Mouse (Mus musculus): ENCODE results near the gene Atxn2. TPM values are rescaled to one million over a fixed set of nuclear protein-coding genes. Genes with fewer than 3 reads are reported as not detected.

Atxn2 gene
- polyA plus RNA-seq, 2 experiments = 19.3 to 24.1 TPM

DNA sequence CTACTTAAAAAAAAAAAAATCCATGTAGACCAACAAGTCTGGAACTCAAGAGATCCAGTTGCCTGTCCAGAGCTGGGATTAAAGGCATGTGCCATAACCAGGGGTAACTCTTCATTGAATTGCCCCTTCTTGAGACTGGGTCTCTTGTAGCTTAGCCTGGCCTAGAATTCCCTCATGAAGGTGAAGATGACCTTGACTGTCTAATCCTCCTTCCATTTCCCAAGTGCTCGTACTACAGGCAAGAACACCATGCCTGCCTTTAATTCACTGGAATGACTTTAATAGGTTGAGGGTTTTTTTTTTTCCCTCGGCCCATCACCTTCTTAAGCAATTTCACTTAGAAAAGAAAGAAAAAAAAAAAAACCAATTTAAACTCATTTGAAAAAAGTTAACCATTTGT, 735 bp upstream of the Atxn2 start:
- H3K27me3 ChIP-seq (ENCODE audit: control insufficient read depth, insufficient read depth, low read length) = no peaks in the 10 kb centered on the region
- H3K9me3 ChIP-seq (ENCODE audit: control insufficient read depth, low read length) = no peaks in the 10 kb centered on the region
- WGBS (ENCODE audit: insufficient replicate concordance) = 51% methylated on average over 2 of the region's 2 CpGs
- peak overlapping the region in 1 of 2 experiments; percentile 62; a peak in 2 of 4 replicates for H3K4me3 ChIP-seq (ENCODE audit: insufficient read depth in 1 of 2, low read depth in 2 of 2, low read length in 2 of 2)
- no peak overlapping the region for H3K9ac ChIP-seq (replicated peaks)
- H3K36me3 ChIP-seq (replicated peaks; ENCODE audit: control insufficient read depth, insufficient read depth, low read depth) = no peaks in the 10 kb centered on the region
- no peak for DNase-seq (ENCODE audit: low read depth in 3 of 3, low spot score in 3 of 3)
- peaks cover 5 to 11% of the 10 kb centered on the region in 2 experiments; a peak in 2 of 4 replicates for H3K4me1 ChIP-seq (replicated peaks; ENCODE audit: control insufficient read depth in 2 of 2, insufficient read depth in 2 of 2, low read length in 1 of 2)
- ATAC-seq (ENCODE audit: insufficient read depth) = no peak
- no peak for TF ChIP-seq EP300 (IDR thresholded peaks at IDR 0.05; ENCODE audit: low read depth)
- TF ChIP-seq CTCF (IDR thresholded peaks at IDR 0.05; ENCODE audit: low read depth) = no peak
- peak overlapping the region; percentile 83 for H3K4me2 ChIP-seq (ENCODE audit: low read depth)
- no peak overlapping the region for H3K27ac ChIP-seq

DNA sequence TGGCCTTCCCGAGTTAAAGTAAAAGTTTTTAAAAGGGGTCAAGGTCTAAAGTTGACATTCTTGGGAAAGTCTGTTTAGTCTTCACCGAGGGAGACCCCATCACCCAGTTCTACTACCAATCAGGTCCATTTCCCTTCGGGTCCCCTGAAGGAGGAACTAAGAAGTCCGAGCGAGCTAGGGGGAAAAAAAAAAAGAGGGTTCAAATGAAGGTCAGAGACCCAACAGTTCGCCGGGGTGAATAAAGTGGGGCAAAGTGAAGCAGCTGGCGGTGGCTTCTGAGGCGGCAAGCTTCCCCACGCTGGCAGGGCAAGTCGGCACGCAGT, 325 bp upstream of the Atxn2 start:
- H3K9ac ChIP-seq (replicated peaks) = peak overlapping the region; percentile 83
- H3K4me3 ChIP-seq (ENCODE audit: insufficient read depth in 1 of 2, low read depth in 2 of 2, low read length in 2 of 2) = peak overlapping the region; percentile 62 to 75
- no peaks in the 10 kb centered on the region for H3K9me3 ChIP-seq (ENCODE audit: control insufficient read depth, low read length)
- TF ChIP-seq CTCF (IDR thresholded peaks at IDR 0.05; ENCODE audit: low read depth) (no peak), EP300 (IDR thresholded peaks at IDR 0.05; ENCODE audit: low read depth) (no peak)
- WGBS (ENCODE audit: insufficient replicate concordance) = under 1% methylated on average over 12 of the region's 12 CpGs
- peak overlapping the region; percentile 56 for H3K27ac ChIP-seq
- ATAC-seq (ENCODE audit: insufficient read depth) = no peak
- H3K4me1 ChIP-seq (replicated peaks; ENCODE audit: control insufficient read depth in 2 of 2, insufficient read depth in 2 of 2, low read length in 1 of 2) = peaks cover 5 to 14% of the 10 kb centered on the region in 2 experiments; a peak in 2 of 4 replicates
- H3K27me3 ChIP-seq (ENCODE audit: control insufficient read depth, insufficient read depth, low read length) = no peaks in the 10 kb centered on the region
- no peaks in the 10 kb centered on the region for H3K36me3 ChIP-seq (replicated peaks; ENCODE audit: control insufficient read depth, insufficient read depth, low read depth)
- no peak for DNase-seq (ENCODE audit: low read depth in 3 of 3, low spot score in 3 of 3)
- peak overlapping the region; percentile 83 for H3K4me2 ChIP-seq (ENCODE audit: low read depth)

DNA sequence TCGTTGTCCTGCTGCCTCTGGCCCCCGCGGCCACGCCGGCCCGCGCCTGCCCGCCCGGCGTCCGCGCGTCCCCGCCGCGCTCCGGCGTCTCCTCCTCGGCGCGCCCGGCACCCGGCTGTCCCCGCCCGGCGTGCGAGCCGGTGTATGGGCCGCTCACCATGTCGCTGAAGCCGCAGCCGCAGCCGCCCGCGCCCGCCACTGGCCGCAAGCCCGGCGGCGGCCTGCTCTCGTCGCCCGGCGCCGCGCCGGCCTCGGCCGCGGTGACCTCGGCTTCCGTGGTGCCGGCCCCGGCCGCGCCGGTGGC, 743 bp downstream of the Atxn2 start:
- Histone ChIP-seq H3K9ac (replicated peaks) (peak overlapping the region; percentile 83), H3K9me3 (ENCODE audit: control insufficient read depth, low read length) (no peaks in the 10 kb centered on the region), H3K36me3 (replicated peaks; ENCODE audit: control insufficient read depth, insufficient read depth, low read depth) (no peaks in the 10 kb centered on the region), H3K27me3 (ENCODE audit: control insufficient read depth, insufficient read depth, low read length) (no peaks in the 10 kb centered on the region), H3K27ac (peak overlapping the region; percentile 60), H3K4me1 (replicated peaks; ENCODE audit: control insufficient read depth in 2 of 2, insufficient read depth in 2 of 2, low read length in 1 of 2) (peaks cover 5 to 14% of the 10 kb centered on the region in 2 experiments; a peak in 2 of 4 replicates), H3K4me2 (ENCODE audit: low read depth) (peak overlapping the region; percentile 83), H3K4me3 (ENCODE audit: insufficient read depth in 1 of 2, low read depth in 2 of 2, low read length in 2 of 2) (peak overlapping the region; percentile 62 to 75)
- peak; percentile 70 for ATAC-seq (ENCODE audit: insufficient read depth)
- under 1% methylated on average over 49 of the region's 57 CpGs for WGBS (ENCODE audit: insufficient replicate concordance)
- DNase-seq (ENCODE audit: low read depth in 3 of 3, low spot score in 3 of 3) = no peak
- TF ChIP-seq CTCF (IDR thresholded peaks at IDR 0.05; ENCODE audit: low read depth) (no peak), EP300 (IDR thresholded peaks at IDR 0.05; ENCODE audit: low read depth) (no peak)

DNA sequence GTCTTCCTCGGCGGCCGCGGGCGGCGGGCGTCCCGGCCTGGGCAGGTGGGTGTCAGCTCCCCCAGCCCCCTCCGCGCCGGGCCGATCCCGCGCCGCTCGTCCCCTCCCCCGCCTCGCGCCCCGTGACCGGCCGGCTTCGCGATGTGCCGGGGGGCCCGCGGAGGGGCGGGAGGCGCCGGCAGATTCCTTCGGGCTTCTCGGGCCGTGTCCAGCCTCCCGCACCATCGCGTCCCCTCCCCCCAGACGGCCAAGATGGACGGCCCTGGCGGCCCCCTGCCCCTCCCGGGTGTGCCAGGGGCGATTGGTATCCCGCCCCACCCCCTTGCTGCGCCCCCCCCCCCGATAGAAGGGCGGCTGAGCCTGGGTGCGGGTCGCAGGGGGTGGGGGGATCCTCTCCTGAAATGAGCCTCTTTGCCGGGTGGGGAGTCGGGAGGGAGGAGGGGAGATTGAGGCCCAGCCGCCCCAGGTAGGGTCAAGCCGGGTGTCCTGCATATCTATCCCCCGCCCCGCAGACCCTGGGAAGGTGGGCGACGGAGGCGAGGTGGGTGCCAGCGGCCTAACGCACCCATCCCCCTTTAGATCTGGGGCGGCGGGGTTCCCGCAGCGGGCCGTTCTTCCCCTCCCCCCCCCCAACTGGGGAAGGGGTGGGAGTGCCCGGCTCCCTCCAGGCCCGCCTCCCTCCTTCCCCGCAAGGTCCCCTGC, 1.2 kb downstream of the Atxn2 start:
- Histone ChIP-seq H3K36me3 (replicated peaks; ENCODE audit: control insufficient read depth, insufficient read depth, low read depth) (no peaks in the 10 kb centered on the region; the same call in 1 of the 2 replicates), H3K27ac (peak overlapping the region; percentile 60), H3K4me3 (ENCODE audit: insufficient read depth in 1 of 2, low read depth in 2 of 2, low read length in 2 of 2) (peak overlapping the region; percentile 62 to 75), H3K4me1 (replicated peaks; ENCODE audit: control insufficient read depth in 2 of 2, insufficient read depth in 2 of 2, low read length in 1 of 2) (peaks cover 5 to 14% of the 10 kb centered on the region in 2 experiments; a peak in 2 of 4 replicates), H3K9ac (replicated peaks) (peak overlapping the region; percentile 83), H3K4me2 (ENCODE audit: low read depth) (peak overlapping the region; percentile 83), H3K27me3 (ENCODE audit: control insufficient read depth, insufficient read depth, low read length) (no peaks in the 10 kb centered on the region), H3K9me3 (ENCODE audit: control insufficient read depth, low read length) (no peaks in the 10 kb centered on the region)
- peak; percentile 14 for ATAC-seq (ENCODE audit: insufficient read depth)
- no peak for DNase-seq (ENCODE audit: low read depth in 3 of 3, low spot score in 3 of 3)
- 1% methylated on average over 50 of the region's 66 CpGs for WGBS (ENCODE audit: insufficient replicate concordance)
- no peak for TF ChIP-seq EP300 (IDR thresholded peaks at IDR 0.05; ENCODE audit: low read depth)
- no peak for TF ChIP-seq CTCF (IDR thresholded peaks at IDR 0.05; ENCODE audit: low read depth)

DNA sequence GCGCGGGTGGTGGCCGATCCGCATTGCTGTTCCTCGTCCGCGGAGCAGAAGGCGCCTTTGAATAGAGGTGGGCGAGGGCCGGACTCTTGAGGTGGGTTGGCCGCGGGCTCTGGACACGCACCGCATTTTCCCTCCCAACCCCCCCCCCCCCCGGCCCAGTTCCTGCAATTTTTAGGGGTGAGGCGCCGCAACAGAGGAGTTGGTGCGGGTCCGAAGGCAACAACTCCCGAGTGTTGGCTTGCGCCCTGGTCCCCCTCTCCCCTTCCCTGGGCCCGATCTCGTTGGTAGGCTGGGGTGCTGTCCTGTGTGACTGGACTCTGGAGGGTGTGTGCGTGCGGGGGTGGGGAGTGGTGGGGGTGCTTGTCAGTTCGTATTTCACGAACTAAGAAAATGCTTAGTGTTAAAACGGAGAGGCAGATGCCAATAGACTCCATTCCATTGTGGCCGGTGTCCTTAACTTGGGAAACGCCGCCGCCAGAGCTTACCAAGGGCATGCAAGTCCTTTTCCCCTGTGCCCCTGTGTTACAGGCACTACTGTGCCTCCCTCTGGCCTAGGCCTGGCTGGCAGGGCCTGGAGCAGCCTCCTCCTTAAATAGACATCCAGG, 1.9 kb downstream of the Atxn2 start:
- WGBS (ENCODE audit: insufficient replicate concordance) = 4% methylated on average over 32 of the region's 32 CpGs
- Histone ChIP-seq H3K9ac (replicated peaks) (peak overlapping the region; percentile 83), H3K4me1 (replicated peaks; ENCODE audit: control insufficient read depth in 2 of 2, insufficient read depth in 2 of 2, low read length in 1 of 2) (peaks cover 5 to 14% of the 10 kb centered on the region in 2 experiments; a peak in 2 of 4 replicates), H3K36me3 (replicated peaks; ENCODE audit: control insufficient read depth, insufficient read depth, low read depth) (no peaks in the 10 kb centered on the region; the same call in none of the 2 replicates), H3K4me3 (ENCODE audit: insufficient read depth in 1 of 2, low read depth in 2 of 2, low read length in 2 of 2) (peak overlapping the region; percentile 62 to 75), H3K9me3 (ENCODE audit: control insufficient read depth, low read length) (no peaks in the 10 kb centered on the region), H3K4me2 (ENCODE audit: low read depth) (peak overlapping the region; percentile 83), H3K27me3 (ENCODE audit: control insufficient read depth, insufficient read depth, low read length) (no peaks in the 10 kb centered on the region), H3K27ac (no peak overlapping the region; the same call in 1 of the 2 replicates)
- no peak for TF ChIP-seq EP300 (IDR thresholded peaks at IDR 0.05; ENCODE audit: low read depth)
- no peak for TF ChIP-seq CTCF (IDR thresholded peaks at IDR 0.05; ENCODE audit: low read depth)
- no peak for ATAC-seq (ENCODE audit: insufficient read depth)
- DNase-seq (ENCODE audit: low read depth in 3 of 3, low spot score in 3 of 3) = no peak
